Mouse (Mus musculus) midbrain, postnatal 0 days (tissue): ENCODE measurements around the gene Olfr610. TPM values are rescaled to one million over a fixed set of nuclear protein-coding genes. Genes with fewer than 3 reads are reported as not detected.

Source experiments
- ATAC-seq: fragments of 200-750 bp; cut with Nextera tagmentation; 2 replicates; pipeline ENCODE4 v1.8.0; 2017; ENCODE audit warnings: moderate number of reproducible peaks, mild to moderate bottlenecking, moderate TSS enrichment, moderate library complexity; ENCODE audit not compliant: low FRiP score
- DNase-seq: peaks from one replicate; pipeline ENCODE4 v3.0.0-alpha.2; 2015; ENCODE audit warnings: low spot score
- H3K27ac ChIP-seq: fragments of 300-500 bp; sonication (generic); 2 replicates; pipeline ENCODE4 v1.5.1; 2014; ENCODE audit warnings: low read depth, mild to moderate bottlenecking, low read length, mixed read lengths
- H3K27me3 ChIP-seq: fragments of 300-500 bp; sonication (generic); 2 replicates; pipeline ENCODE4 v1.6.1; 2014; ENCODE audit warnings: low read length, control low read depth, mixed read lengths; ENCODE audit not compliant: insufficient read depth
- H3K36me3 ChIP-seq: fragments of 300-500 bp; sonication (generic); 2 replicates; pipeline ENCODE4 v1.6.1; 2014; ENCODE audit warnings: low read length, control low read depth, mixed read lengths; ENCODE audit not compliant: insufficient read depth
- H3K4me1 ChIP-seq: fragments of 300-500 bp; sonication (generic); 2 replicates; pipeline ENCODE4 v1.6.1; 2014; ENCODE audit warnings: mild to moderate bottlenecking, control low read depth, antibody characterized with exemption, low read length, mixed read lengths; ENCODE audit not compliant: insufficient read depth
- H3K4me2 ChIP-seq: fragments of 300-500 bp; sonication (generic); 2 replicates; pipeline ENCODE4 v1.6.1; 2014; ENCODE audit warnings: low read depth, mild to moderate bottlenecking, low read length, mixed read lengths; ENCODE audit not compliant: poor library complexity, severe bottlenecking
- H3K4me3 ChIP-seq: fragments of 300-500 bp; sonication (generic); 2 replicates; pipeline ENCODE4 v1.5.1; 2014; ENCODE audit warnings: low read depth, mild to moderate bottlenecking, low read length, moderate library complexity
- H3K9ac ChIP-seq: fragments of 300-500 bp; sonication (generic); replicated peaks from 2 replicates; pipeline ENCODE4 v1.6.1; 2014; ENCODE audit warnings: mild to moderate bottlenecking, low read length, moderate library complexity, mixed read lengths; ENCODE audit not compliant: poor library complexity, severe bottlenecking
- H3K9me3 ChIP-seq: fragments of 300-500 bp; sonication (generic); 2 replicates; pipeline ENCODE4 v1.6.1; 2016; ENCODE audit warnings: low read length, control low read depth
- CTCF ChIP-seq: IDR thresholded peaks from 2 replicates; pipeline ENCODE4 v1.5.1; 2016; ENCODE audit warnings: antibody characterized with exemption, mild to moderate bottlenecking
- WGBS: fragments of 180-500 bp; shearing (Covaris S2); extraction: QIAGEN DNeasy Blood & Tissue Kit; methylation state at CpG from one replicate; pipeline ENCODE4 v1.1.7; 2014; 5-methylcytosine and 5-hydroxymethylcytosine counted together
- polyA plus RNA-seq: library from polyadenylated mRNA; unstranded; fragments of >200 nt; fragmentation: Nextera tagmentation; extraction: Ambion mirVana; gene quantifications from 2 replicates; pipeline ENCODE4 v1.2.1, GENCODE M21; 2015
- total RNA-seq: library from RNA; depleted of rRNA; stranded (reverse); fragments of >200 nt; gene quantifications from 2 replicates; pipeline ENCODE4 v1.2.3, GENCODE M21; 2014; rRNA removed

Gene Olfr610
- total and polyA plus RNA-seq, 2 experiments from 2014 or later: not detected

DNA sequence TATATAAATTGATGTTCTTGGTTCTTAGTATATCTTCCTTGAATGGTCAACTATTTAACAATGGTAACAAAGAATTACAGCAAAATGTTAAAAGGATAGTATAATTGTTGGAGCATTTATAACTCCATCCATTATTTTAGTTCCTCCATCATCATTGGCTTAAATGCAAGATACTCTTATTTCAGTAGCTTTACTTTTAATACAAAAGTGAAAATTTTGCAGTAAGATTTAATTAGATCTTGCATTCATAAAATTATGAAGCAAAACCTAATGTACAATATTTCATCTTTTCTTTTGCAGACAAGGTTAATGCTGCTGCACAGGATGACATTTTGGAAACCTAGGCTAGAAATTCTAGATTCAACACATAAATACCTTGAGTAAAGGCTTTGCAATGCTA, 42.3 kb downstream of the Olfr610 start, which contains the start of gene Olfr608:
Gene Olfr608 (plus strand): TSS at position 301 of the 400 bp plus-strand sequence.
- no peaks in the 10 kb centered on the region for H3K36me3 ChIP-seq
- no peak for TF ChIP-seq CTCF
- no peak within 1 kb of the TSS for H3K9ac ChIP-seq
- H3K4me2 ChIP-seq: no peak within 1 kb of the TSS
- no peaks in the 10 kb centered on the region for H3K4me1 ChIP-seq
- H3K27me3 ChIP-seq: no peaks in the 10 kb centered on the region
- no peaks in the 10 kb centered on the region for H3K9me3 ChIP-seq
- H3K27ac ChIP-seq: no peak within 1 kb of the TSS
- H3K4me3 ChIP-seq: no peak within 1 kb of the TSS
- DNase-seq: no peak
- no peak for ATAC-seq

DNA sequence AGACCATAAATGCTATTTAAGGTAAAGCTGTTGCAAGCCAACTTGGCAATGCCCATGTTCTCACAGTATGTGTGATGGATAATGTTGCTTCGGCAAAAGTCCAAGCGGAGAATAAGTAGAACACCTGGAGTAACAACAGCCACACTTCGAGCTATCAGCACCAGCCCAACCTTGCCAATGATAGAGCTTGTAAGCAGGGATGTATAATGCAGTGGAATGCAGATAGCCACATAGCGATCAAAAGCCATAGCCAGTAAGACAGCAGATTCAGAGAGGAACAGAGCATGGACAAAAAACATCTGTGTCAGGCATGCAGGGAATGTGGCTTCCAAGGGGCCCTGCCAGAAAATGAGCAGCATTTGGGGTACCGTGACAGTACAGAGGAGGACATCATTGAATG, 51.3 kb downstream of the Olfr610 start:
- WGBS: 93% methylated on average over 5 of the region's 5 CpGs
- H3K9me3 ChIP-seq: no peaks in the 10 kb centered on the region
- no peak for DNase-seq
- H3K4me2 ChIP-seq: no peak overlapping the region
- no peaks in the 10 kb centered on the region for H3K4me1 ChIP-seq
- no peak overlapping the region for H3K9ac ChIP-seq
- no peak overlapping the region for H3K4me3 ChIP-seq
- no peak for ATAC-seq
- no peaks in the 10 kb centered on the region for H3K36me3 ChIP-seq
- no peaks in the 10 kb centered on the region for H3K27me3 ChIP-seq
- H3K27ac ChIP-seq: no peak overlapping the region
- no peak for TF ChIP-seq CTCF

Other genes with a start within 250 kb of the Olfr610 start
- gene Olfr596, start 206.5 kb downstream of the Olfr610 start, total RNA-seq: not detected in 2 replicates
- not detected in 2 replicates for gene Olfr596, start 206.5 kb downstream of the Olfr610 start, polyA plus RNA-seq
- gene Olfr597, start 195.8 kb downstream of the Olfr610 start, total RNA-seq: not detected in 2 replicates
- not detected in 2 replicates for gene Olfr597, start 195.8 kb downstream of the Olfr610 start, polyA plus RNA-seq
- not detected in 2 replicates for gene Olfr598, start 188.6 kb downstream of the Olfr610 start, total RNA-seq
- gene Olfr598, start 188.6 kb downstream of the Olfr610 start, polyA plus RNA-seq: not detected in 2 replicates
- gene Olfr599, start 176.2 kb downstream of the Olfr610 start, total RNA-seq: not detected in 2 replicates
- gene Olfr599, start 176.2 kb downstream of the Olfr610 start, polyA plus RNA-seq: not detected in 2 replicates
- gene Olfr600, start 162.5 kb downstream of the Olfr610 start, total RNA-seq: not detected in 2 replicates
- not detected in 2 replicates for gene Olfr600, start 162.5 kb downstream of the Olfr610 start, polyA plus RNA-seq
- not detected in 2 replicates for gene Olfr601, start 149.5 kb downstream of the Olfr610 start, total RNA-seq
- gene Olfr601, start 149.5 kb downstream of the Olfr610 start, polyA plus RNA-seq: not detected in 2 replicates
- not detected in 2 replicates for gene Olfr603, start 125.9 kb downstream of the Olfr610 start, total RNA-seq
- not detected in 2 replicates for gene Olfr603, start 125.9 kb downstream of the Olfr610 start, polyA plus RNA-seq
- gene Usp17lc, start 97.0 kb downstream of the Olfr610 start, total RNA-seq: not detected in 2 replicates
- not detected in 2 replicates for gene Usp17lc, start 97.0 kb downstream of the Olfr610 start, polyA plus RNA-seq
- gene Olfr605, start 66.7 kb downstream of the Olfr610 start, total RNA-seq: not detected in 2 replicates
- not detected in 2 replicates for gene Olfr605, start 66.7 kb downstream of the Olfr610 start, polyA plus RNA-seq
- gene Olfr606, start 63.1 kb downstream of the Olfr610 start, total RNA-seq: not detected in 2 replicates
- gene Olfr606, start 63.1 kb downstream of the Olfr610 start, polyA plus RNA-seq: not detected in 2 replicates
- gene Olfr607, start 48.0 kb downstream of the Olfr610 start, total RNA-seq: not detected in 2 replicates
- not detected in 2 replicates for gene Olfr607, start 48.0 kb downstream of the Olfr610 start, polyA plus RNA-seq
- not detected in 2 replicates for gene Olfr608, start 42.2 kb downstream of the Olfr610 start, total RNA-seq
- gene Olfr608, start 42.2 kb downstream of the Olfr610 start, polyA plus RNA-seq: not detected in 2 replicates
- not detected in 2 replicates for gene Olfr609, start 14.1 kb downstream of the Olfr610 start, total RNA-seq
- not detected in 2 replicates for gene Olfr609, start 14.1 kb downstream of the Olfr610 start, polyA plus RNA-seq
- gene Olfr611, start 8.7 kb upstream of the Olfr610 start, total RNA-seq: not detected in 2 replicates
- not detected in 2 replicates for gene Olfr611, start 8.7 kb upstream of the Olfr610 start, polyA plus RNA-seq
- gene Olfr612, start 30.6 kb upstream of the Olfr610 start, total RNA-seq: not detected in 2 replicates
- gene Olfr612, start 30.6 kb upstream of the Olfr610 start, polyA plus RNA-seq: not detected in 2 replicates
- not detected in 2 replicates for gene Olfr613, start 36.0 kb upstream of the Olfr610 start, total RNA-seq
- not detected in 2 replicates for gene Olfr613, start 36.0 kb upstream of the Olfr610 start, polyA plus RNA-seq
- gene Olfr615, start 44.0 kb upstream of the Olfr610 start, total RNA-seq: not detected in 2 replicates
- not detected in 2 replicates for gene Olfr615, start 44.0 kb upstream of the Olfr610 start, polyA plus RNA-seq
- gene Olfr616, start 57.0 kb upstream of the Olfr610 start, total RNA-seq: not detected in 2 replicates
- gene Olfr616, start 57.0 kb upstream of the Olfr610 start, polyA plus RNA-seq: not detected in 2 replicates
- gene Olfr617, start 60.9 kb upstream of the Olfr610 start, total RNA-seq: not detected in 2 replicates
- not detected in 2 replicates for gene Olfr617, start 60.9 kb upstream of the Olfr610 start, polyA plus RNA-seq
- not detected in 2 replicates for gene Olfr618, start 78.0 kb upstream of the Olfr610 start, total RNA-seq
- not detected in 2 replicates for gene Olfr618, start 78.0 kb upstream of the Olfr610 start, polyA plus RNA-seq
- gene Olfr619, start 88.5 kb upstream of the Olfr610 start, total RNA-seq: not detected in 2 replicates
- not detected in 2 replicates for gene Olfr619, start 88.5 kb upstream of the Olfr610 start, polyA plus RNA-seq
- not detected in 2 replicates for gene Olfr620, start 100.4 kb upstream of the Olfr610 start, total RNA-seq
- not detected in 2 replicates for gene Olfr620, start 100.4 kb upstream of the Olfr610 start, polyA plus RNA-seq
- not detected in 2 replicates for gene Olfr622, start 130.6 kb upstream of the Olfr610 start, total RNA-seq
- not detected in 2 replicates for gene Olfr622, start 130.6 kb upstream of the Olfr610 start, polyA plus RNA-seq
- gene Olfr623, start 151.6 kb upstream of the Olfr610 start, total RNA-seq: not detected in 2 replicates
- gene Olfr623, start 151.6 kb upstream of the Olfr610 start, polyA plus RNA-seq: not detected in 2 replicates
- not detected in 2 replicates for gene Olfr624, start 159.1 kb upstream of the Olfr610 start, total RNA-seq
- gene Olfr624, start 159.1 kb upstream of the Olfr610 start, polyA plus RNA-seq: not detected in 2 replicates
- not detected in 2 replicates for gene Olfr625-ps1, start 170.6 kb upstream of the Olfr610 start, total RNA-seq
- gene Olfr625-ps1, start 170.6 kb upstream of the Olfr610 start, polyA plus RNA-seq: not detected in 2 replicates
- not detected in 2 replicates for gene Olfr243, start 202.5 kb upstream of the Olfr610 start, total RNA-seq
- not detected in 2 replicates for gene Olfr243, start 202.5 kb upstream of the Olfr610 start, polyA plus RNA-seq
- gene Olfr628, start 218.3 kb upstream of the Olfr610 start, total RNA-seq: not detected in 2 replicates
- gene Olfr628, start 218.3 kb upstream of the Olfr610 start, polyA plus RNA-seq: not detected in 2 replicates
- gene Olfr629, start 232.8 kb upstream of the Olfr610 start, total RNA-seq: not detected in 2 replicates
- not detected in 2 replicates for gene Olfr629, start 232.8 kb upstream of the Olfr610 start, polyA plus RNA-seq
- gene Olfr630, start 245.2 kb upstream of the Olfr610 start, total RNA-seq: not detected in 2 replicates
- gene Olfr630, start 245.2 kb upstream of the Olfr610 start, polyA plus RNA-seq: not detected in 2 replicates